Mouse (Mus musculus) liver, postnatal 0 days (tissue): Measurements from ENCODE around the gene Nub1. TPM values are rescaled to one million over a fixed set of nuclear protein-coding genes. Genes with fewer than 3 reads are reported as not detected.
A peak's percentile ranks its signal among the peaks of the same experiment; 100 is the strongest.

Experiments used
- ATAC-seq: fragments of 200-750 bp; cut with Nextera tagmentation; 2 replicates; pipeline ENCODE4 v1.8.0; 2017; ENCODE audit warnings: mild to moderate bottlenecking, moderate library complexity
- DNase-seq: peaks from one replicate; pipeline ENCODE4 v3.0.0-alpha.2; 2016
- H3K27ac ChIP-seq: fragments of 300-500 bp; sonication (generic); 2 replicates; pipeline ENCODE4 v1.5.1; 2014; ENCODE audit warnings: antibody characterized with exemption, moderate library complexity, mild to moderate bottlenecking, low read depth
- H3K27me3 ChIP-seq: fragments of 300-500 bp; sonication (generic); 2 replicates; pipeline ENCODE4 v1.6.1; 2014; ENCODE audit warnings: low read length, control low read depth, mixed read lengths; ENCODE audit not compliant: insufficient read depth
- H3K36me3 ChIP-seq: fragments of 300-500 bp; sonication (generic); replicated peaks from 2 replicates; pipeline ENCODE4 v1.6.1; 2014; ENCODE audit warnings: mild to moderate bottlenecking, control low read depth, low read length, moderate library complexity, mixed read lengths; ENCODE audit not compliant: insufficient read depth
- H3K4me1 ChIP-seq: fragments of 300-500 bp; sonication (generic); 2 replicates; pipeline ENCODE4 v1.6.1; 2014; ENCODE audit warnings: antibody characterized with exemption, mild to moderate bottlenecking, control low read depth; ENCODE audit not compliant: insufficient read depth
- H3K4me2 ChIP-seq: fragments of 300-500 bp; sonication (generic); 2 replicates; pipeline ENCODE4 v1.6.1; 2014; ENCODE audit warnings: low read depth, mild to moderate bottlenecking, low read length, moderate library complexity, mixed read lengths
- H3K4me3 ChIP-seq: fragments of 300-500 bp; sonication (generic); 2 replicates; pipeline ENCODE4 v1.5.1; 2014; ENCODE audit warnings: low read depth, low read length
- H3K9ac ChIP-seq: fragments of 300-500 bp; sonication (generic); replicated peaks from 2 replicates; pipeline ENCODE4 v1.6.1; 2014; ENCODE audit warnings: mild to moderate bottlenecking, moderate library complexity
- H3K9me3 ChIP-seq: fragments of 300-500 bp; sonication (generic); 2 replicates; pipeline ENCODE4 v1.6.1; 2016; ENCODE audit warnings: mild to moderate bottlenecking, control low read depth, low read length, mixed read lengths
- CTCF ChIP-seq: sonication (generic); IDR thresholded peaks from 2 replicates; pipeline ENCODE4 v1.5.1; 2016; ENCODE audit warnings: antibody characterized with exemption, low read depth
- EP300 ChIP-seq: IDR thresholded peaks from 2 replicates; pipeline ENCODE4 v1.6.1; 2016; ENCODE audit warnings: antibody characterized with exemption, low read depth, mild to moderate bottlenecking
- WGBS: fragments of 180-500 bp; shearing (Covaris S2); extraction: QIAGEN DNeasy Blood & Tissue Kit; methylation state at CpG from one replicate; pipeline ENCODE4 v1.1.7; 2014; ENCODE audit not compliant: insufficient replicate concordance; 5-methylcytosine and 5-hydroxymethylcytosine counted together
- polyA plus RNA-seq: library from polyadenylated mRNA; unstranded; fragments of >200 nt; fragmentation: Nextera tagmentation; extraction: Ambion mirVana; gene quantifications from 2 replicates; pipeline ENCODE4 v1.2.1, GENCODE M21; 2015

The Nub1 gene
- polyA plus RNA-seq, 1 experiment from 2014 or later = 12.0 TPM

DNA sequence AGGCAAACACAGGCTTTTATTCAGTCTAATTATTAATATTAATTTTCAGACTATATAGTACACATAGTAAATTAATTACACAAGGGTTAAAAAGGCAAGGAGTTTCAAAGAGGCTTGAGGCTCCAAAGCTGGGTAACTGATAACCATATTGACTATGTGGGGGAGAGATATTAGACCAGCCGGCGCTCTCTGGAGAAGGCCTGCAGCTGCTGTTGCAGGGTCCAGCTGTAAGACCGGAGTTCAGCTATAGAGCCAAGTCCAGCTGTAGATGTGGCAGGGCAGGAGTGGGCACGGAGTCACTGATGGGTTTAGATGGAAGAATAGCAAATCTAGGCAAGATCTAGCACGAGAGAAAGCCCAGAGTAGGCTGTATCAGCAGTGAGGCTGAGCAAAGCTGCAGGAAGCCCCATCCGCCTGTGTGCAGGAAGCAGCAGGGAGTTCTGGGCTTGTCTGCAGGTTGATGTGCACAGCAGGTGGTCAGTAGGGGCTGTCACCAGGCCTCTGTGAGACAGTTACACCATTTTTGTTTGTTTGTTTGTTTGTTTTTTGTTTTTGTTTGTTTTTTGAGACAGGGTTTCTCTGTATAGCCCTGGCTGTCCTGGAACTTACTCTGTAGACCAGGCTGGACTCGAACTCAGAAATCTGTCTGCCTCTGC is 48.6 kb downstream of the Nub1 start:
- H3K27me3 ChIP-seq = peaks cover 29% of the 10 kb centered on the region
- H3K4me1 ChIP-seq = peaks cover 9% of the 10 kb centered on the region
- no peak overlapping the region for H3K9ac ChIP-seq
- no peak overlapping the region for H3K4me3 ChIP-seq
- ATAC-seq (no peak), DNase-seq (no peak)
- no peak overlapping the region for H3K4me2 ChIP-seq
- 42% methylated on average over 7 of the region's 7 CpGs for WGBS
- H3K9me3 ChIP-seq = no peaks in the 10 kb centered on the region
- TF ChIP-seq CTCF = no peak
- no peak for TF ChIP-seq EP300
- no peak overlapping the region for H3K27ac ChIP-seq
- no peaks in the 10 kb centered on the region for H3K36me3 ChIP-seq

GRCm38 (mm10) chr5:24737595-24737994 is 52.3 kb downstream of the Nub1 start:
- Histone ChIP-seq H3K9me3 (no peaks in the 10 kb centered on the region), H3K27ac (no peak overlapping the region), H3K4me2 (no peak overlapping the region), H3K4me1 (no peaks in the 10 kb centered on the region), H3K4me3 (no peak overlapping the region), H3K27me3 (no peaks in the 10 kb centered on the region), H3K9ac (no peak overlapping the region), H3K36me3 (no peaks in the 10 kb centered on the region)
- DNase-seq (no peak), ATAC-seq (no peak)
- TF ChIP-seq EP300 (no peak), CTCF (no peak)
- WGBS = 85% methylated on average over 10 of the region's 10 CpGs

- Histone ChIP-seq H3K36me3 (no peaks in the 10 kb centered on the region), H3K9ac (no peak overlapping the region), H3K4me2 (no peak overlapping the region), H3K27me3 (no peaks in the 10 kb centered on the region), H3K9me3 (no peaks in the 10 kb centered on the region), H3K4me3 (no peak overlapping the region), H3K27ac (no peak overlapping the region), H3K4me1 (no peaks in the 10 kb centered on the region)
- WGBS = 68% methylated on average over 1 of the region's 1 CpGs
- TF ChIP-seq EP300 (no peak), CTCF (no peak)
- DNase-seq (no peak), ATAC-seq (no peak)
Measured at GRCm38 (mm10) chr5:24738517-24738916, 53.2 kb downstream of the Nub1 start.

- Histone ChIP-seq H3K36me3 (no peaks in the 10 kb centered on the region), H3K27ac (peak overlapping the region; percentile 48), H3K4me3 (no peak overlapping the region), H3K9ac (no peak overlapping the region), H3K4me1 (no peaks in the 10 kb centered on the region), H3K4me2 (peak overlapping the region; percentile 40), H3K27me3 (no peaks in the 10 kb centered on the region), H3K9me3 (no peaks in the 10 kb centered on the region)
- peak; percentile 31; the same call in 1 of the 2 replicates for ATAC-seq
- 18% methylated on average over 15 of the region's 15 CpGs for WGBS
- DNase-seq = peak; percentile 68
- TF ChIP-seq CTCF (no peak), EP300 (no peak)
Measured at GRCm38 (mm10) chr5:24739141-24739753, 53.9 kb downstream of the Nub1 start.

DNA sequence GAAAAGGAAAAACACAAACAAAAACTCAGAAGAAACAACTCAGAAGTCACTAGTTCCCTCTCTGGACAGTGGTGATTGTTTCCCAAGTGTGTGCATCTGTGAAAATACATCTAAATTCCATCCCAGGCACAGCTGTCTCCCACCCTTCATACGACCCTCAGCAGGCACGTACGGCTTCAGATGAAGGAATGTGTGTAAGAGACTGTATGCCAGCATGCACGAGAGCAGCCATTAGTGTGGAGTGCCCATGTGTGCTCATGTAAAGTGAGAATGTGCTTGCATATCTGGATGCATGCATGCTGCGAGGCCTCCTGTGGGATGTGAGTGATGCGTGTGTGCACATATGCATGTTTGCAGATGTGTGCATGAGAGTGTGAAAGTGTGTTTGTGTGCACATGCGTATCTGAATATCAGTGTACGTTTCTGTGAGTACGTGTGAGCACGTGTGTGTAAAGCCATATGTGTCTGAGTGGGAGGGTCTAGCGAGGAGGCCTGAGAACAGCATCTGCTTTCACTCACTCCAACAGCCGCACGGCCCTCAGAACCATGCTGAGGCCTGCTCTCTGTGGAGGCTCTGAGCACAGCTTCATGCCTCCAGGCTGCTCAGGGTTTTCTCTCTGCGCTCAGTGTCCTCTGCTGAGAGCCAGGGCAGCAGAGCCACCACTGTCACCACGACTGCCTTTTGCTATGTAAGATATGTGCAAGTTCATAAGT is 56.0 kb downstream of the Nub1 start:
- Histone ChIP-seq H3K4me1 (no peaks in the 10 kb centered on the region), H3K36me3 (no peaks in the 10 kb centered on the region), H3K9me3 (no peaks in the 10 kb centered on the region), H3K4me2 (no peak overlapping the region), H3K27ac (no peak overlapping the region), H3K4me3 (no peak overlapping the region), H3K27me3 (no peaks in the 10 kb centered on the region), H3K9ac (no peak overlapping the region)
- DNase-seq (no peak), ATAC-seq (no peak)
- TF ChIP-seq CTCF = no peak
- TF ChIP-seq EP300 = no peak
- WGBS = 79% methylated on average over 15 of the region's 15 CpGs

- no peak overlapping the region for H3K4me2 ChIP-seq
- no peaks in the 10 kb centered on the region for H3K27me3 ChIP-seq
- H3K4me3 ChIP-seq = no peak overlapping the region
- TF ChIP-seq CTCF = no peak
- no peak for TF ChIP-seq EP300
- H3K9me3 ChIP-seq = no peaks in the 10 kb centered on the region
- H3K27ac ChIP-seq = no peak overlapping the region
- no peaks in the 10 kb centered on the region for H3K36me3 ChIP-seq
- 85% methylated on average over 10 of the region's 10 CpGs for WGBS
- DNase-seq = no peak
- no peak overlapping the region for H3K9ac ChIP-seq
- no peak for ATAC-seq
- H3K4me1 ChIP-seq = no peaks in the 10 kb centered on the region
Measured at GRCm38 (mm10) chr5:24743956-24744355, 58.6 kb downstream of the Nub1 start.
